Mouse (Mus musculus): ENCODE results near the gene Epha8.
A peak's percentile ranks its signal among the peaks of the same experiment; 100 is the strongest.

Epha8 gene

DNA sequence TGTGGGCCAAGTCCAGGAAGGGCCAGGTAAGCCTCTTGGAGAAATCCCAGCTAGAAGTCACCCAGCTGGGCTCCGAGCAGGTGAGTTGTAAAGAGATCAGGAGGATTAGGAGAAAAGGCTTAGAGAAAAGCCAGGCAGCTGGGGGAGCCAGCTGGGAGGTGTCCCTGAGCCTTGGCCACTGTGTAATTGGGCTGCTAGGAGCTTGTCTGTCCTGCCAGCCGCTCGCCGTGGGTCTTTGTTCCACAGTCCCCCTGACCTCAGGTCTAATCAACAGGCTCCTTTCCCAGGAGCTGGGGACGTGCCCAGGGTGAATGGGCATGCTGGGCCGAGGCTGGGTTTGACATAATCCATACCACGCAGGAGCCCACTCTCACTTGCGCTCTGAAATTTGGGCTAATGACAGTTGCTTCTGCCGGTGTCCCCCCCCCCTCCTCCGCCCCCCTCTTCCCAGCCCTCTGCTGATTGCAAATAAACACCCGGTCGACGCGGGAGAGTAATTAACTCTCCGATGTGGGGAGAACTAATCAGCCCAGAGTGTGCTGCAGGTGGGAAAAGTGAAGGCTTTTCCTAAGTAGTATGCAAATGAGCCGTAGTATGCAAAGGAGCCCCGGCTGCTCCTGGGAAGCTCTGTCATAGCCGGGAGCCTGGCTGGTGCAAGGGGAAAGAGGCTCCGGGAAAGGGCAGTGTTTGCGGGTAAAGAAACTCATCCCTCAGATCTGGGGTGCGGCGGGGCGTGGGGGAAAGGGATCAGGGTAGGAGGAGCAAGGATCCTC, 51.7 kb downstream of the Epha8 start:
- DNase-seq (ENCODE audit: low spot score): peak; percentile 54

DNA sequence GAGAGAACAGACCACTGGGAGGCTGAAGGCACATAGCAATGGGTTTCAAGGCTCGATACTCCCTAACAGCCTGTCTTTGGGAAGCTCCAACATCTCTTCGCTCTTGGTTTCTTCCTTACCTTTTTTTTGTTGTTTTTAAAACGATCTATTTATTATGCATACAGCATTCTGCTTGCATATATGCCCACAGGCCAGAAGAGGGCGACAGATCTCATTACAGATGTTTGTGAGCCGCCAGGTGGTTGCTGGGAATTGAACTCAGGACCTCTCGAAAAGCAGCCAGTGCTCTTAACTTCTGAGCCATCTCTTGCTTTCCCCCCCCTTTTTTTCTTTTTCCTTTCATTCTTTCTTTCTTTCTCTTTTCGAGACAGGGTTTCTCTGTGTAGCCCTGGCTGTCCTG, 57.5 kb downstream of the Epha8 start:
- no peak for DNase-seq (ENCODE audit: low spot score)

DNA sequence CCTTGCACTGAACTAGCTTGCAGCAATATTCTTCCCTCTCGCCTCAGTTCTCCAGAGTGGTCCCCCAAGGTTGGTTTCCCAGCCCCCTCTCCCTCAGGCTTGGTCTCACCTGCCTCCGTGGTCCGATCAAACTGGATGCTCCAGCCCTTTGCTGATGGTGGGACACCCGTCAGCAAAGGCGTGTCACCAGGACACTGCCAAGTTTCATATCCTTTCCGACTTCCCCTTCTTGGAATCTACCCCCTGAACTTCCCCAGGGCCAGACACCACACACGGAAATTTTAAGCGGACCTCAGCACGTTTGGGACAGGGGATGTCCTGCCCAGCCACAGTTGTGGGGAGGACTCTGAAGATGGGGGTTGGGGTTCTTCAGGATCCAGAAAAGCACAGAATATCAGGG, 58.0 kb downstream of the Epha8 start, which contains the start of gene C1qa:
C1qa (minus strand) TSS at position 167 of the 400 bp plus-strand sequence.
- no peak for DNase-seq (ENCODE audit: low spot score)

DNA sequence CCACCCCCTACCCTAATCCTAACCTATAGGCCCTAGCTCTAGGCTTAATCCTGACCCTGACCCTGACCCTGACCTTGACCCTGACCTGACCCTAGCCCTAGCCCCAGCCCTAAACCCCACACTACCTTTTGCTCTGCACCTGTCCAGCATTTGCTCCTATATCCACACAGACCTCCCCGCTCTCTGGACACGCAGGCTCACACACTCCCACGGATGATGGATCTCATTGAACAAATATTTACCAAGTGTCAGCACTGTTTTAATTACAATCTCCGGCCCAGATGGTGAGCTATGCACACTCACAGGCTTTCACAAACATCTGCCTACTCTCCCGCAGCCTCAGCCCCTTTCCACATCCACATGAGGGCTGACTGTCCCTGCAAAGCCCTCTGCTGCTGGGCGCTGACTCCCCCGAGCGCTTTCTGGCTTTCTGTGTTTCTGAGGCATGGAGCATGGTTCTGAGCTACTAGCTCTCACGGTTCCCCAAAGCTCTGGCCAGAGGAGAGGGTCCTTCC, 58.5 kb downstream of the Epha8 start:
- DNase-seq (ENCODE audit: low spot score): no peak

DNA sequence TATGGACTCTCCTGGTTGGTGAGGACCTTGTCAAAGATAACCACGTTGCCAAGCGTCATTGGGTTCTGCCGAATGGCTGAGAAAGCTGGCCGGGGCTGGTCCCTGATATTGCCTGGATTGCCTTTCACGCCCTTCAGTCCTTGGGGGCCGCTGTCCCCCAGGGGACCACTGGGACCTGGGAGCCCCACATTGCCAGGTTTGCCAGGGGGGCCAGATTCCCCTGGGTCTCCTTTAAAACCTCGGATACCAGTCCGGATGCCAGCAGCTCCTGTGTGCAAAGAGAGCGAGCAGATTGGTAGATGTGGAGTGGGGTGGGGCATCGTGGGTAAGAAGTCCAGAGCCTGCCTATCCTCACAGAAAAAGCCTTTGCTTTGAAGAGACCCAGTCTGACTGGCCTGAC, 60.2 kb downstream of the Epha8 start:
- DNase-seq (ENCODE audit: low spot score): no peak

DNA sequence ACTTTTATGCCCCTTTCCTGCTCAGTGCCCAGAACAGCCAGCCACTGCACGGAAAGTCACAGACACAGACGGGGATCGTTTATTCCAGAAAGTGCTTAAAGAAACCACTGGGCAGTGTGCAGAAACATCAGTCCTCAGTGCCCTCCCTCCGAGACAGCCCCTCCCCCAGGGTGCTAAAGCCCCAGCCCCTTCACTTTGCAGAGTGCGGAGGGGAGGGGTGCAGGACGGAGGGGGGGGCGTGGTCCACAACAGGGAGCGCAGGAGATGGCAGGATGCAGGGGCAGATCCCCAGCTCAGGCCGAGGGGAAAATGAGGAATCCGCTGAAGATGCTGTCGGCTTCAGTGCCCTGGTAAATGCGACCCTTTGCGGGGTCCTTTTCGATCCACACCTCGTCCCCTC, 60.8 kb downstream of the Epha8 start:
- DNase-seq (ENCODE audit: low spot score): no peak

DNA sequence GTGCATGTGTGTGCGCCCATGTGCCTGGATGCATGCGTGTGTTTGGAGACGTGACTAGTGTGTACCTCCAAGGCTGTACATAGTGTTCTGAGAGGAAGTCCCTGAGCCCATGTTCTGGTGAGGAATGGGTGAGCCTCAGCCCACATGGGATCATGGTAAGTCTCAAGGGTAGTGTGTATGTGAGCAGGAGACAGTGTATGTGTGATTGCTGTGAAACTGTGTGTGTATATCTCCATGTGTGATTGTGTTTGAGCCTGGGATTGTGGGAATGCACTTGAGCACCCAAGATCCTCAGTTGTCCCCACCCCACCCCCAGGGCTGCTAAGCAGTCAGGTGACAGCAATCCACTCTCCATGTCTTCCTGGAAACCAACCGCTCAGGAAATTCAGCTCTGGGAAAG, 61.8 kb downstream of the Epha8 start:
- DNase-seq (ENCODE audit: low spot score): no peak

DNA sequence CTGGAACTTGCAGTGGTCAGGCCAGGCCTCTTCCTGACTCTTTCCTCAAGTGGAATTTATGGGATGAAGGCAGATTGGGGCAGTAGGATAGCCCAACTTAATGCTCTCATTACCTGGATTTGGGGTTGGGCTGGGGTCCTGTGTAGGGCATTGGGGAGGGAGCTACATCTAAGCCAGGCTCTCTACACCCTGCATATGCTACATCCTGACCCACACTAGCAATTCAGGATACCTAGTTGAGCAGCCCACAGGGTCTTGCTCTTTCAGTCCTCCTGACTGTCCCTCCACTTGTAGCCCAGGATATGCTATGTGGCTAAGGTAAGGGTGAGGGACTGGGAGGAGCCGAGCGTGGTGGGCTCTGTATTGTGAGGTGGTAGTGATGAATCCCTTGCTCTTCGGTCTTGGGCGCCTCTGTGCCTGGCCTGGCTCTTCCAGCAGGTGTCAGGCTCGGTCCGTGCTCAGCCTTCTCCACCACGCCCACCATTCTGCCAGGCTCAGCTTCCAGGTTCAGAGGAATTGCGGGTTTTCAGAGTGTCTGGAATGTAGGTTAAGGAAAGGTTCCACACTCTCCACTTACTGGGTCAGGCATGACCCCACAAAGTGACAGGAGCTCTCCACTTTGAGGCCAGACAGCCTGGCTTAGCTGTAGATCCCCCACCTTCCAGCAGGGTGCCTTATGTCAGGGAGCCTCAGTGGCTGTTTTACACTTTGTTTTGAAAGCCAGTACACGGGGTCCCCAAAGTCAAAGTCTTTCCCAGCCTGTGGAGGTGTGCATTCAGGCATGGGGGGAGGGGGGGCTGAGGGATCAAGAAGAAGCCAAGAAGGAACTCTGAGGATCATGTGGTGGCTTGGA, 62.7 kb downstream of the Epha8 start:
- DNase-seq (ENCODE audit: low spot score): peak; percentile 79

DNA sequence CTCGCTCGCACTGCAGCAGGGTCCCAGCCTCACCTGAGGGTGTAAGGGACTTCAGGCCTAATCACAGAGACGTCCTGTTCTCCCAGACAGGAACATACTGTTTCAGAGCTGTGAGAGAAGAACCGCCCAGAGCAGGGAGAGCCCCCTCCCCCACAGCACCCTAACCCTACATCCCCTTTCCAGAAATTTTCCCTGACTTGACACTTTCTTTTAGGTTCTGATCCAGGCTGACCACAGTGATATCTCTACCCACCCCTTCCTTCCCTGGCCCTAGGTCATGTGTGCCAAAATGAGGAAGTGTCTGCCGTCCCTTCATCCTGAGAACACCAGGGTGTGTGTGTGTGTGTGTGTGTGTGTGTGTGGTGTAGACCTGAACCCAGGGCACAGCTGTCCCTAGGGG, 63.8 kb downstream of the Epha8 start, which contains the start of gene C1qc:
C1qc (minus strand) TSS at position 255 of the 400 bp plus-strand sequence.
- DNase-seq (ENCODE audit: low spot score): no peak

DNA sequence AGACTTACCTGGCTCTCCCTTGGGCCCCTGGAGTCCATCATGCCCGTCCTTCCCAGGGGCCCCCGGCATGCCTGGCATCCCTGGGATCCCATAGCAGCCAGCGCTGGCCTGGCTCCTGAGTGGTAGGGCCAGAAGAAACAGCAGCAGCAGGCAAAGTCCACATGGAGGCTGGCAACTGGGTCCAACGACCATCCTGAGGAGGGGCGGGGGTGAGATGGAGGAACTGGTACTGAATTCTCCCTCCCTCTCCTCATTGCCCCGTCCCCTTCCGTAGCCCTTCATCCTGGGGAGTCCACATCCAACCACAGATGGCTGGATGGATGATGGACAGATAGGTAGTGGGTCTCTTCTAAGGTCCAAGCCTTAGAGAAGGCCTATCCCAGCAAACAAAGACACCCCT, 64.2 kb downstream of the Epha8 start:
- DNase-seq (ENCODE audit: low spot score): no peak

DNA sequence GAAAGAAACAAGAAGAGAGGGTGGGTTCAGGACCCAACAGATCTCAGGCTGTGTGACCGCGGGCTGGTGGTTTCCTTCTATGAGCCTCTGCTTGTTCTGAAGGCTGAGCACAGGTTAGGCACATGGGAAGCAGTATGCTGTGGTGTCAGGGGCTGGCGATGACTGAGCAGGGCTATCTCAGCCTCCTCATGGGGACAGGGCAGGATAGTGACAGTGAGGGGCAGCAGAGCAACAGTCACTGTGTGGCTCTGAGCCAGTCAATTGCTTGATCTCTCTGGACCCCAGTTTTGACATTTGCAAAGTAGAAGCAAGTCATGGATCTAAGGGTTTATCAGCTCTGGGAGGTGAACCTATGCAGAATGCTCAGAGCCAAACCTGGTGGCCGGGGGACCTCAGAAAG, 65.5 kb downstream of the Epha8 start:
- no peak for DNase-seq (ENCODE audit: low spot score)

DNA sequence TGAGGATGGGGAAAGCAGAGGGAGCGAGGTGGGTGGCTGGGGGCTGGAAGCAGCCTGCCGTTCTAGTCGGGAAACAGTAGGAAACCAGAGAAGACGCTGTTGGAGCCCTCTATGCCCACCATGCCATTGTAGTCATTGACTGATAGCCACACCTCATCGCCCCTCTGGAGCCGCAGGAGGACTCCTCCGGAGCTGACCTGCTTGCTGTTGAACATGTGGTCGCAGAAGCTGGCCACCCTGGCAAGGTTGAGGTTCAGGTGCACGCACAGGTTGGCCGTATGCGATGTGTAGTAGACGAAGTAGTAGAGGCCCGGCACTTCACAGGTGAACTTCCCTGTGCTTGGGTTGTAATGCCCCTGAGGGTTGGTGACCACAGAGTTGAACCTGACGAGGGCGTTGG, 66.6 kb downstream of the Epha8 start:
- no peak for DNase-seq (ENCODE audit: low spot score)

DNA sequence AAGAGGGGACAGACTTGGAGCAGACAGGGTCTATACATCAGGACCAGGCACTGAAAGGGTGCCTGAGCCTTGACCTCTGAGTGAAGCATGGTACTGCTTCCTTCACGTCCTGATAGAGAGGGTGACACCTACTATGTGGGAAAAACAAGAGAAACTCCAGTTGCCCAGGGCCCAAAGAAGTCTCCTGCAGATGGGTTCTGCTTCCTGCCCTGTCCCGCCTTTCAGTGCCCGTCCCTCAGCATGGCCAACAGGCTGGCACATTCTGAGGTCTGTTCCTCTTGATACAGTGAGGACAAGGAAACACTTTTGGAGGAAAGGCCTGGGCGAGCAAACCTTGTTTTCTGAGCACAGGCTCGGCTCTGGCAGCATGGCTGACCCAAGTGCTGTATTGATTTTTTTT, 68.9 kb downstream of the Epha8 start:
- no peak for DNase-seq (ENCODE audit: low spot score)

DNA sequence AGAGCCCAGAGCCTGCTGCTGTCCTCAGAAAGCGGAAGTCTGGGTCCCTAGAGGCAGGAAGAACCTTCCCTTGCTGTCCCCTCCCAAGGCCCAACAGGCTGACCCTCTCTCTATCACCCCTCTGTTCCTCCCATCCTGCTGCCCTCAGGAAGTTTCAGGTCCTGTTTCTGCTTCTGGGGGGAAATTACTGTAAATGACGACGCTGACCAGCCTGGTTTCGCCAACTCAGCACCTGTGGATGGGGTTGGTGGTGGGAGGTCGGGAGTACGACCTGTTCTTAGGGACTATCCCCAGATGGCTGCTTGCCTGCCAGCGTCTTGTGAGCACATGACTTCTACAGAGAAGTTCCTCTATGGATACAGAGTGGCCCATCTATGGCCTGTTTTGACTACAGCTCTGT, 70.5 kb downstream of the Epha8 start, which contains the start of gene C1qb:
C1qb (minus strand) TSS at position 87 of the 400 bp plus-strand sequence.
- DNase-seq (ENCODE audit: low spot score): no peak
